Mouse (Mus musculus): ENCODE data around the gene Nupl1.
A peak's percentile ranks its signal among the peaks of the same experiment; 100 is the strongest.

The Nupl1 gene

DNA sequence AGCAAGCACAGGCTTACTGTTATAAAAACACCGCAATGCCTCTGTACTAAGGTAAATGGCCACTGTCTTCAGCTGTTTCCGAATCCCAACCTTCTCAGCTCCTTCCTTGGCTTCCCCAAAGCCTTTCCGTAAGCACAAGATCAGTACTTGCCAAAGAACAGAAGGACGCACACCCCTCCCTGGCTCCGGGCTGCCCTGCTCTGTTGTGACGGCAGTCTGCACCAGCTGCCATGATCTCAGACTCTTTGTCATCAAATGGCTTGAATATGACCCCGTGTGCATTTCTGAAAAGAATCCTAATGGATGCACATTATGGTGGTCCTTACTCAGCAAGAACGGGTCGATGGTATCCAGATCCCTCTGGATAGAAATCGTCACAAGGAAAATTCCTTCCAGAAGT lies 108.0 kb downstream of the Nupl1 start:
- peak; percentile 30 to 54 for DNase-seq

- no peak for DNase-seq
Observed at GRCm38 (mm10) chr14:60138339-60138738, 112.9 kb downstream of the Nupl1 start.

DNA sequence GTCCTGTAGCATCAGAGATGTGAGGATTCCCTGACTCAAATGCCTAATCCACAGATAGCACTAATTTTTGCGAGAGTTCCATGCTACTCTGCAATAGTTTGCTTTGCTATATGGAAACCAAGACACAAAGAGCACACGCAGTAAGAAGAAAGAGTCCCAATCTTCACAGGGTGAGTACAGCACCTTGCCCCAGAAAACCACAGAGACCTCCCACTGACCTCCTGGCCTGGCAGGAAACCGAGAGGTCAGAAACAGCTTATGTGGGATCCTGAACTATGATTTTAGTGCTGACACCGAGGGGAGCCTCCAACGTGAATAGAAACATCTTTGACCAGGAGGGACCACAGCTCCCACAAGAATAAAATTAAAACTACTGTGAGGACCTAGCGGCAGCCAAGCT lies 113.4 kb downstream of the Nupl1 start:
- no peak for DNase-seq

DNA sequence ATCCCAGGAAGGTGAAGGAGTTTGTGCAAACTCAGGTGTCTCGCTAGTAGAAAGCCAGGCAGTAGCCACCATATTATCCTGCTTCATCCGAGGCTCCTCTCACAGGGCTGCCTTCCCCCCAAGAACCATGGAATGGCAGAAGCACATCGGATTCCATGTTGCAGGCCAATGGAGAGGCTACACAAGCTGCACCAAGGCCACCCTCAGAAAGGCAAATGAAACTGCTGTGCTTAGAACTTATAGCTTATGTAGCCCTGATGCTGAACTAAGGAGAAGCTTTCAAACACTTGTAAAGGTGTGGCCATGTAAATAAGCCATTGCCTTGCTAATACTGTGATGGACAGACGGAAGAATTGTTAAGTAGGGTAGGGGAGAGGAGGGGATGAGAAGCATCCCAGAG lies 115.4 kb downstream of the Nupl1 start:
- DNase-seq, result no peak

GRCm38 (mm10) chr14:60134720-60135119 lies 116.5 kb downstream of the Nupl1 start:
- DNase-seq, result no peak

All from cerebellum, postnatal 25 days (tissue).